Mouse (Mus musculus) liver, embryonic 14.5 days (tissue): ENCODE data around the gene Gm17542.

ENCODE experiments used
- CTCF ChIP-seq: IDR thresholded peaks from 2 replicates; pipeline ENCODE4 v1.5.1; 2016; ENCODE audit warnings: antibody characterized with exemption, low read depth, control low read depth
- EP300 ChIP-seq: IDR thresholded peaks from 2 replicates; pipeline ENCODE4 v1.6.1; 2016; ENCODE audit warnings: antibody characterized with exemption, low read depth

GRCm38 (mm10) chr10:58713855-58714788 lies 3.9 kb downstream of the Gm17542 start:
- TF ChIP-seq CTCF (no peak), EP300 (no peak)
